Mouse (Mus musculus): ENCODE measurements around the gene Phb2.

The Phb2 gene

DNA sequence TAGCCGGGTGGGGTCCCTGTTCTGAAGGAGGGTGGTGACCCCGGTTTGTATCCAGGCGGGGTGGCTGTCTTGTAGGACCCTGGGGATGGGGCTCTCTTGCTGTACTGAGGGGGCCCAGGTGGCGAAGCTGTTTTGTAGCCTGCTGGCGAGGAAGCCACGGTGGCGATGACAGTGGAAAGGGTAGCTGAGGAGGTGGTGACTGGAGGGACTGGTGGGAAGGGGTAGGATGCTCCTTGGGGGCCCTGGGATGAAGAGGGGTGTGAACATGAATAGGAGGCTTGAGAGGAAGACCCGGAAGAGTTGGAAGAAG, 34.1 kb downstream of the Phb2 start:
- DNase-seq (ENCODE audit: low spot score in 2 of 2), result no peak

DNA sequence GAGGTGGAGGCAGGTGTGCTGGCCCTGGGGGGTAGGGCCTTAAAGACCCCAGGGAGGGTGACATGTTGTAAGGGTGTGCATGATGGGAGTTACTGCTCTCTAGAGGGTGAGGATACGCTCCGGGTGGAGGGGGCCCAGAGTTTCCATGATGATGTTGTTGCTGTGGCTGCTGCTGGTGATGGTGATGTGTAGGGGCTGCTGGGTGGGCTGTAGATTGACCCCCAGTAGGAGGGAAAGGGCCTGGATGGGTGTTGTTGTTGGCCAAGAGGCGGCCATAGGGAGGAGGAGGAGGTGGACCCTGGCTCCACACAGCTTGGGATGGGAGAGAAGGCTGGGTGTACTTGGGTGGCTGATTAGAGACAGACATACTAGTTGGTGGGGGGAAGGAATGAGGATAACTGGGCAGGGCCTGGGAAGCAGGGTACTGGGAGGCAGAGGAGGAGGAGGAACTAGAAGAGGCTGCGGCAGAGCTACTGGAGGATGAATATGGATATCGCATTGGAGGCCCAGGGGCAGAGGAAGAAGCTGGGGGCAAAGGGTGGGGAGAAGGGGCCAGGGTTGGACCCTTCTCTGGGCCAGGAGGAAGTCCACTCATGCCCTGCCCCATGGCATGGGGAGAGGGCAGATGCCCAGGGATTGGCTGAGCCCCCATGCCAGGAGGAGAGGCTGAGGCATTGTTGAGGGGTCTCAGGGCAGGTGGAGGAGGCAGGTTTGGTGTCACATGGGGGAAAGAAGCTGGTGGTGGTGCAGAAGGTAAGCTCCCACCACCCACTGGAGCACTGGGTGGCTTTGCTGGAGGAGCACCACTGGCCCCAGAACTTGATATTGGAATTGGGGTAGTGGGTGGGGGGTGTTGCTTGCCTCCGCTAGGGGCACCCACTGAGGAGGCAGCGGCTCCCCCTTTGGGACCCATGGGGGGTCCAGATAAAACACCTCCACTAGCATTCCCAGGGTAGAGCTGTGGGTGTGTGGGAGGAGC, 34.8 kb downstream of the Phb2 start:
- DNase-seq (ENCODE audit: low spot score in 2 of 2), result no peak

DNA sequence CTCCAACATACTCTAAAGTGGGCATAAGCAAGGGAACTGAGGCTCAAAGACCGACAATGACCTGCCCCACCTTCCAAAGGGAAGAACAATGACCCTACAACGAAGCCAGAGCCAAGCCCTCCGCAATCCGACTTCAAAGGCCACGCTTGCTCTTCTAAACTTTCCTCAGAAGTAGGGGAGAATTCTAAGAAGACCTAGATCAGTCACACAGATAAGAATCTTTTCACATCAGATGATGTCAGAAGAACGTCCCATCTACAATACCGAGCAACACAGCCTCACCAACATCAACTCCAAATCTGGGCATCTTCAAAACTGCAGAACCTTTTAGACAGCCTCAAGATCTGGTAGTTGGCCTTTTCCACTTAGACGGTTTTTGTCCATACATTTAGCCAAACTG, 38.3 kb downstream of the Phb2 start:
- no peak for DNase-seq (ENCODE audit: low spot score in 2 of 2)

GRCm38 (mm10) chr6:124753861-124754260, 41.7 kb downstream of the Phb2 start:
- no peak for DNase-seq (ENCODE audit: low spot score in 2 of 2)

GRCm38 (mm10) chr6:124755306-124755705, 43.2 kb downstream of the Phb2 start:
- no peak for DNase-seq (ENCODE audit: low spot score in 2 of 2)

GRCm38 (mm10) chr6:124755831-124756595, 43.9 kb downstream of the Phb2 start, which contains the start of the genes Gm45234 and Atn1:
TSS of gene Gm45234 (minus strand) at chr6:124756021.
TSS of gene Atn1 (minus strand) at chr6:124756524.
- DNase-seq (ENCODE audit: low spot score in 2 of 2), result peak; percentile 64 to 76

GRCm38 (mm10) chr6:124756652-124757350, 44.7 kb downstream of the Phb2 start:
- peak; percentile 73 to 87 for DNase-seq (ENCODE audit: low spot score in 2 of 2)

DNA sequence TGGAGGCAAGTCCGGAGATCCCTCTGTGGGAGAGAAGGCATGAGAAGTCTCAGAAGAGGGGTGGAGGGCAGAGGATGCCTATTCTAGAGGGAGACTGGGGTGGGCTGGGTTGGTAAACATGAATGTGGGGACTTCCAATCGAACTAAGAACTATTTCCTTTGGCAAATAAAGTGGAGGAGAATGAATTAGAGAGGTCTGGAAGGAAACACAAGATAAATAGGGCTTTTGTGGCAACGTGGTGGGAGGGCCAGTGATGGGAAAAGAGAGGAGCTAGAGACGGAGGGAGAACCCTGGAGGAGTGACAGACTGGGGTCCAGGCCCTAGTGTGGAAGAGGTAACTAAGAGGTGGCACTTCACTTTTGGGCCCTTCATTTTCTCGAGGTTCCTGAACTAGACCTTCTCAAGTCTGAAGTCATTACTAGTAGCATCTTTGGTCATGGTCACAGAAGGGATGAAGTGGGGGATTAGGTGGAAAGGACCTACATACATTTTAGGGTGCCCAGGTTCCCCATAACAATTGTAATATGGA, 45.3 kb downstream of the Phb2 start:
- no peak for DNase-seq (ENCODE audit: low spot score in 2 of 2)

GRCm38 (mm10) chr6:124757909-124758848, 46.0 kb downstream of the Phb2 start:
- peak in 1 of 2 experiments; percentile 45 for DNase-seq (ENCODE audit: low spot score in 2 of 2)

GRCm38 (mm10) chr6:124758849-124759232, 46.7 kb downstream of the Phb2 start:
- no peak for DNase-seq (ENCODE audit: low spot score in 2 of 2)

GRCm38 (mm10) chr6:124759259-124759658, 47.1 kb downstream of the Phb2 start:
- DNase-seq (ENCODE audit: low spot score in 2 of 2), result peak; percentile 84 to 85

DNA sequence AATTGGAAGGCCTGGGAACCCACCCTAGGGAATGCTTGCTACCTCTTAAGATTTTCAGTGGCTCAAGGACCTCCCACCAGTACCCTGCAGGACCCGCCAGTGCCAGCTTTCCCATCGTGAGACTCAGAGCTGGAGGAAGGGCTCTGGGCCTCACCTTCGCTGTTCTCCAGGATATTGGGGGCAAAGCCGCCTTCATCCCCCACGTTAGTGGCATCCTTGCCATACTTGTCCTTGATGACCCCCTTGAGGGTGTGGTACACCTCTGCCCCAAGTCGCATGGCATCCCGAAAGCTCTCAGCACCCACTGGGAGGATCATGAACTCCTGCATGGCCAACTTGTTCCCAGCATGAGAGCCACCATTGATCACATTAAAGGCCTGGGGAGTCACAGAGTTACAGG, 53.8 kb downstream of the Phb2 start:
- no peak for DNase-seq (ENCODE audit: low spot score in 2 of 2)
